Mouse (Mus musculus) myocyte (in vitro differentiated cells): ENCODE data around the gene Dnah10.

ENCODE experiments used
- MAX ChIP-seq: IDR thresholded peaks from one replicate; pipeline ENCODE4 v1.6.1; 2011; ENCODE audit warnings: low read depth, mild to moderate bottlenecking, control low read depth
- MYOD1 ChIP-seq, 3 experiments: IDR thresholded peaks; one replicate each; pipeline ENCODE4 v1.6.1; 2011; ENCODE audit warnings: control low read depth in 2 of 3, low read depth in 2 of 3, mild to moderate bottlenecking in 2 of 3, moderate library complexity in 1 of 3; ENCODE audit not compliant: insufficient read length in 2 of 3, control insufficient read depth in 1 of 3
- MYOG ChIP-seq, 3 experiments: IDR thresholded peaks; one replicate each; pipeline ENCODE4 v1.6.1; 2011; ENCODE audit warnings: control low read depth in 2 of 3, low read depth in 2 of 3, mild to moderate bottlenecking in 2 of 3; ENCODE audit not compliant: insufficient read length in 2 of 3, control insufficient read depth in 1 of 3, insufficient read depth in 1 of 3
- POLR2A ChIP-seq: IDR thresholded peaks from one replicate; pipeline ENCODE4 v1.6.1; 2011; ENCODE audit warnings: low read depth, mild to moderate bottlenecking, control low read depth, moderate library complexity; ENCODE audit not compliant: insufficient read length
- POLR2AphosphoS2 ChIP-seq: IDR thresholded peaks from one replicate; pipeline ENCODE4 v1.6.1; 2011; ENCODE audit warnings: low read depth, control low read depth; ENCODE audit not compliant: insufficient read length
- USF1 ChIP-seq: IDR thresholded peaks from one replicate; pipeline ENCODE4 v1.6.1; 2011; ENCODE audit warnings: low read depth, mild to moderate bottlenecking, control low read depth, moderate library complexity

DNA sequence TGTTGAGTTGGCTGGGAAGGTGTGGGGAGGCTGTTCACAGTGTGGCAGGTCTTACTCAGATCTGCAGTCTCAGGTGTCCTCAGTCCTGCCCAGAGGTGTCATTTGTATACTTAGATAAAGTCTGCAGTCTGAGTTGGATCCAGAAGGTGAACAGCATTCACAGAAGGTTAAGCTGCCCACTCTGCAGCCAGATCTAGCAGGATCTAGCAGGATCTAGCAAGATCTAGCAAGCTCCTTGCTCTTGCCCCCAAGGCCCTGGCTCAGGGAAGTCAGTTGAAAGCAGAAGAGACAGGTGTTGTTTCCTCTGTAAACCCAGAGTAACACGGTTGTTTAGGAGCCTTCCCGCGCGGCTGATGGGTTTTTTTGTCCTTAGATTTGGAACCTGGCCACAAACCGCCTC is 11.1 kb upstream of the Dnah10 start:
- TF ChIP-seq USF1: no peak
- no peak for TF ChIP-seq POLR2AphosphoS2
- no peak for TF ChIP-seq MYOD1 (IDR thresholded peaks at IDR 0.05; ENCODE audit: control insufficient read depth in 1 of 3, insufficient read length in 2 of 3, low read depth in 2 of 3)
- TF ChIP-seq POLR2A: no peak
- no peak for TF ChIP-seq MAX
- TF ChIP-seq MYOG (IDR thresholded peaks at IDR 0.05; ENCODE audit: control insufficient read depth in 1 of 3, insufficient read depth in 1 of 3, insufficient read length in 2 of 3, low read depth in 2 of 3): no peak
